Mouse (Mus musculus) stomach, embryonic 15.5 days (tissue): ENCODE results near the gene Ptdss2. TPM values are rescaled to one million over a fixed set of nuclear protein-coding genes. Genes with fewer than 3 reads are reported as not detected.

Source experiments
- ATAC-seq: fragments of 200-750 bp; cut with Nextera tagmentation; 2 replicates; pipeline ENCODE4 v1.8.0; 2017; ENCODE audit warnings: low read depth, moderate number of reproducible peaks, moderate TSS enrichment; ENCODE audit not compliant: insufficient read depth, low FRiP score
- H3K27ac ChIP-seq: fragments of 300-500 bp; sonication (generic); 2 replicates; pipeline ENCODE4 v1.5.1; 2015; ENCODE audit warnings: mild to moderate bottlenecking, inconsistent platforms
- H3K27me3 ChIP-seq: fragments of 300-500 bp; sonication (generic); replicated peaks from 2 replicates; pipeline ENCODE4 v1.6.1; 2015; ENCODE audit warnings: inconsistent platforms
- H3K36me3 ChIP-seq: fragments of 300-500 bp; sonication (generic); 2 replicates; pipeline ENCODE4 v1.6.1; 2015; ENCODE audit warnings: inconsistent platforms
- H3K4me1 ChIP-seq: fragments of 300-500 bp; sonication (generic); 2 replicates; pipeline ENCODE4 v1.6.1; 2015; ENCODE audit warnings: inconsistent platforms
- H3K4me2 ChIP-seq: fragments of 300-500 bp; sonication (generic); 2 replicates; pipeline ENCODE4 v1.6.1; 2015; ENCODE audit warnings: mild to moderate bottlenecking, inconsistent platforms
- H3K4me3 ChIP-seq: fragments of 300-500 bp; sonication (generic); replicated peaks from 2 replicates; pipeline ENCODE4 v1.5.1; 2015; ENCODE audit warnings: inconsistent platforms
- H3K9ac ChIP-seq: fragments of 300-500 bp; sonication (generic); 2 replicates; pipeline ENCODE4 v1.6.1; 2015; ENCODE audit warnings: inconsistent platforms
- H3K9me3 ChIP-seq: fragments of 300-500 bp; sonication (generic); 2 replicates; pipeline ENCODE4 v1.6.1; 2016; ENCODE audit warnings: inconsistent platforms
- WGBS: fragments of 180-500 bp; shearing (Covaris S2); methylation state at CpG from one replicate; pipeline ENCODE4 v1.1.7; 2015; 5-methylcytosine and 5-hydroxymethylcytosine counted together
- polyA plus RNA-seq: library from polyadenylated mRNA; unstranded; fragments of >200 nt; fragmentation: Nextera tagmentation; extraction: Ambion mirVana; gene quantifications from 2 replicates; pipeline ENCODE4 v1.2.1, GENCODE M21; 2015

The Ptdss2 gene
- polyA plus RNA-seq, 1 experiment from 2014 or later: 60.7 TPM

DNA sequence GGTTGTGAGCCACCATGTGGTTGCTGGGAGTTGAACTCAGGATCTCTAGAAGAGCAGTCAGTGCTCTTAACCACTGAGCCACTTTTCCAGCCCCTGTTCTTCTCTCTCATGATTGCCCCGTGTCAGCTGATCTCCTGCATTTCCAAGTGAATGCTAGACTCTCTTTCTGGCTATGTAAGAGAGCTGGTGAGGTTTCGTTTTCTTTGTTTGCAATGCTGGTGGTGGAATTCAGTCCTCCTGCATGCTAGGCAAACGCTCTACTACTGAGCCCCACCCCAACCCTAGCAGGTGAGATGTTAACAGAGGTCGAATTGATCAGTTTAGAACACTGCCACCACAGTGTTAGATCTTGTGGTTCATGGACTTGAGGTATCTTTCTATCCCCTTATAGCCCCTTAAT lies 26.5 kb downstream of the Ptdss2 start:
- Histone ChIP-seq H3K9ac (no peak overlapping the region), H3K4me3 (no peak overlapping the region), H3K9me3 (no peaks in the 10 kb centered on the region), H3K36me3 (peaks cover 18% of the 10 kb centered on the region), H3K4me1 (no peaks in the 10 kb centered on the region), H3K27me3 (no peaks in the 10 kb centered on the region), H3K27ac (no peak overlapping the region), H3K4me2 (no peak overlapping the region)
- WGBS: 56% methylated on average over 4 of the region's 4 CpGs
- no peak for ATAC-seq

DNA sequence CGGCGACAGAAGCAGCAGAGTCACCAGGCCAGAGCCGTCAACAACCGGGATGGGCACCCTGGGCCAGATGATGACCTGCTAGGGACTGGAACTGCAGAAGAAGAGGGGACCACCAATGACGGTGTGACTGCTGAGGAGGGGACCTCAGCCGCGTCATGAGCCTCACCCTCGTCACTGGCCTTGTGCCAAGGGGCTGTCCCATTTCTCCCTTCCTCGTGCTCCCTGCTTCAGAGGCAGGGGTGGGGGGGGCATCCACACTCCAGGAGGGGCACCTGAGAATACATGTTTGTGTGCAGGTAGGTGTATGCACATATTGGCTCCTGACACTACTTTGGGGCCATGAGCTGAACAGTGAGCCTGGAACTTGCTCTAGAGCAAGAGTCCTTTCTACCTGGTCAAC lies 33.2 kb downstream of the Ptdss2 start:
- Histone ChIP-seq H3K36me3 (peaks cover 37% of the 10 kb centered on the region), H3K4me1 (no peaks in the 10 kb centered on the region), H3K27ac (no peak overlapping the region), H3K27me3 (no peaks in the 10 kb centered on the region), H3K9me3 (no peaks in the 10 kb centered on the region), H3K4me3 (no peak overlapping the region), H3K9ac (no peak overlapping the region), H3K4me2 (no peak overlapping the region)
- ATAC-seq: no peak
- 76% methylated on average over 9 of the region's 9 CpGs for WGBS

DNA sequence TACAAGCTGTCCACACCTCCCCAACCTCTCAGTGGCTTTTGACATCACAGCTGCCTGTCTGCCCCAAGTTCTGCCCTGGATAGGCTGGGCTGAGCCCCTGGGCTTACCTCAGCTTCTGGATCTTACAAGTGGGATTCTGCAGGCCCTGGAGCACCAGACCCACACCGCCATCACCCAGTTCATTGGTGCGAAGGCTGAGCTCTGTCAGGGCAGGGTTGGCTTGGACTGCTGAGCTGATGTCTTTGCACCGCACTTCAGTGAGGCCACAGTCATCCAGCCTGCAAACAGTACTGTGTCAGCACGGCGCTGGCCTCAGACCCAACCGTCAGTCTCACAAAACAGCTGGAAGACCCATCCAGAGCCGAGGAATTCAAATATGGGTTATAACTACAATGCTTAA lies 42.2 kb downstream of the Ptdss2 start:
- Histone ChIP-seq H3K9ac (no peak overlapping the region), H3K4me3 (no peak overlapping the region), H3K4me1 (peaks cover 35% of the 10 kb centered on the region), H3K36me3 (peaks cover 49% of the 10 kb centered on the region), H3K27me3 (no peaks in the 10 kb centered on the region), H3K4me2 (0 out of 2 replicates have a peak overlapping the region, but pooled peaks have one; percentile 13), H3K9me3 (no peaks in the 10 kb centered on the region), H3K27ac (peak overlapping the region; percentile 61)
- WGBS: 90% methylated on average over 7 of the region's 7 CpGs
- no peak for ATAC-seq

DNA sequence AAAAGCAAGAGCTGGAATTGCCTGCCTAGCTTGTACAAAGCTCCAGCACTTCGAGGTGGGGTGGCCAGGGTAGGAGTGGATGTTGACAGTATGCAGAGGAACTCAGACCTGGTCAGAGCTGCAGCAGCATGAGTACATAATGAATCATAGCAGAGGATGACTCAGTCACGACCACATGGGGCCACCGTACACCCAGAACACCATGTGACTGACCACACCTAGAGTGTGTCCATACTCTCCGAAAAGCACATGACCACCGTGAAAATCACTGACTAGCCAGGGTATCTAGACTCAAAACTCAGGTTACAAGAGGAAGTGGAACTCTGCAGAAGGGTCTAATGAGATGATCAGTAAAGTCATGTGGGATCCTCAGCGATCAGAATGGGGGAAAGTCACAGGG lies 42.7 kb downstream of the Ptdss2 start:
- Histone ChIP-seq H3K27ac (peak overlapping the region; percentile 61), H3K4me1 (peaks cover 40% of the 10 kb centered on the region), H3K4me2 (0 out of 2 replicates have a peak overlapping the region, but pooled peaks have one; percentile 13), H3K9me3 (no peaks in the 10 kb centered on the region), H3K4me3 (no peak overlapping the region), H3K36me3 (peaks cover 46% of the 10 kb centered on the region), H3K9ac (no peak overlapping the region), H3K27me3 (no peaks in the 10 kb centered on the region)
- 64% methylated on average over 6 of the region's 6 CpGs for WGBS
- peak; percentile 74 for ATAC-seq

DNA sequence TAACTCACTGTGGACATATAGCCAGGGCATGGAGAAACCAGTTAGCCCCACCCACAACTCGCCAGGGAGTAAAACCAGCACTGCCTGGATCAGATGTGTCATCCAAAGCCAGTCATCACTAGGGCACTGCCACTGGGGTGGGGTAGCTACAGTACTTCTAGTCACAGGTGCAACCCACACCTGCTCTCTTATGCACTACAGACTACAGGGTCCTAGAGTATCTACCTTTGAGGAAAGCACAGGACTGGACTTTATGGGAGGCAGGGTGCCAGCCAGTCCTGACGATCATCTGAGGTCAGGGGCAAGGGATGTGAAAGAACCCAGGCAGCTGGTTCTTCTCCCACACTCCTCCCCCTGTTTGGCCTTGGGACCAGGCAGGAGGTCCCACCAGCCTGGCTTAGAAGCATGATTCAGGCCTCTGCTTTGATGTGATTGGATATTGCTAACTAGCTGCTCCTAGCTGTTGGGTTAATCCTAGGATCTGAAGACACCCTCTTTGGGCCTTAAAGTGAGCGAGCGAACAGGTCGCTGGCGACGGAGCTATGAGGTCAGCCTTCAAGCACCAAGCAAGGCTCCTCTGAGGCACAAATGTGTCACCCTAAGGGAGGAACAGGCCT lies 45.8 kb downstream of the Ptdss2 start:
- Histone ChIP-seq H3K9ac (peak overlapping the region; percentile 42; the same call in 1 of the 2 replicates), H3K4me3 (peak overlapping the region; percentile 64), H3K36me3 (peaks cover 20% of the 10 kb centered on the region), H3K4me2 (peak overlapping the region; percentile 66), H3K9me3 (no peaks in the 10 kb centered on the region), H3K27me3 (no peaks in the 10 kb centered on the region), H3K4me1 (peaks cover 41% of the 10 kb centered on the region), H3K27ac (peak overlapping the region; percentile 92)
- peak; percentile 16 for ATAC-seq
- WGBS: 11% methylated on average over 7 of the region's 7 CpGs

DNA sequence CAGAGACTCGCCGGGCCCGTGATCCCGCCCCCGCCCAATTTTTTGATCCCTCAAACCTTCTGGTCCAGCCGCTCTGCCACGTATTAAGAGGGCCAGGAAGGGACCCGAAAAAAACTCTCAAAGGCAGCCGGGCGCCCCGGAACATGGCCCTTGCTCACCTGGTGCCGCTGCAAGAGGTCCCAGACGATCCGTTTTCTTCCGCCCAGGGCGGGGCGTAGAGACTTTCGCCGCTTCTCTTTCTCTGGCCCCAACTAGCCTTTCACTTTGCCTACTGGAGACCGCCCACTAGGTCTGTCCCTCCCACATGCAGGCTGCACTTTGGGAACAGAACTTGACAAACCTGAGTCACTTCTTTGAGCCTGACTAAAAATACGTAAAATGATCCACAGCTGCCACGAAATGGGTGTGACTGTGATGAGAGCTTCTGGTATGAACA lies 46.4 kb downstream of the Ptdss2 start:
- Histone ChIP-seq H3K9me3 (no peaks in the 10 kb centered on the region), H3K4me2 (peak overlapping the region; percentile 66), H3K9ac (peak overlapping the region; percentile 42; the same call in 1 of the 2 replicates), H3K27ac (peak overlapping the region; percentile 92), H3K4me3 (peak overlapping the region; percentile 64), H3K36me3 (peaks cover 15% of the 10 kb centered on the region), H3K27me3 (no peaks in the 10 kb centered on the region), H3K4me1 (peaks cover 45% of the 10 kb centered on the region)
- ATAC-seq: peak; percentile 67
- under 1% methylated on average over 22 of the region's 22 CpGs for WGBS

DNA sequence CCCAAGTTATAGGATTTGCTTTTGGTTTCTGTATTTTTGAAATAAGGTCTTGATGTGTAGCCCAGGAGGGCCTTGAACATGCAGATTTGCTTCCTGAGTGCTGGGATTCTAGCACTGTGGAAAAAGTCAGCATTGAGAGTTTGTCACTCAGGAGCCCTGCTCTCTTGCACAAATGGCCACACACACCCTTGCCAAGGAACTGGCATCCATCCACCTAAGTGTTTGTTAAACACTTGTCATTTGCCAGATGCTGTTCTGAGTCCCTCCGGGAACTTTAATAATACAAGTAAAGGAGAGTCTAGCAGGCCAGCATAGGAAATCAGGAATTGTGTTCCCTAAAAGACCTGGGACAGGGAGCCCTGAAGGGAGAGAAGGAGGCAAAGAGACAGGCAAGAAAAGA lies 47.1 kb downstream of the Ptdss2 start:
- Histone ChIP-seq H3K36me3 (peaks cover 7% of the 10 kb centered on the region; the same call in 1 of the 2 replicates), H3K27me3 (no peaks in the 10 kb centered on the region), H3K4me1 (peaks cover 39% of the 10 kb centered on the region), H3K9ac (no peak overlapping the region), H3K27ac (peak overlapping the region; percentile 92), H3K9me3 (no peaks in the 10 kb centered on the region), H3K4me3 (no peak overlapping the region), H3K4me2 (peak overlapping the region; percentile 66)
- WGBS: 39% methylated on average over 1 of the region's 1 CpGs
- ATAC-seq: no peak

DNA sequence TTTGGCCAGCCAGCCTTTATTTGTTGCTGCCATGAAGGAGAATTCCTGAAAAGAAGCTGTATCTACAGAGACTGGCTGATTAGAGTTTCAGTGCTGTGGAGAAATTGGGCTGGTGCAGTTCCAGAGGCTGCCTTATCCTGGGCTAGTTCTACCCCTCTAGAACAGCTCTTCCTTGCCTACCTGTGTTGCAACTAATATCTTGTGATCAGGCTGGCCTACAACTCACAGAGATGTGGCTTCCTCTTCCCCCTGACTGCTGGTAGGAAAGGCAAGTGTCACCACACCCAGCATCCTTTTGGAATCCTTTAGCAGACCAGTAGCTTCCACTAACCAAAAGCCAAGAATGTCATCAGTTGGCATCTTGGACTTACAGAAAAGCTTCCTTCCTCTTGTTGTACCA lies 47.7 kb downstream of the Ptdss2 start:
- H3K4me2 ChIP-seq: no peak overlapping the region
- peaks cover 36% of the 10 kb centered on the region for H3K4me1 ChIP-seq
- H3K4me3 ChIP-seq: no peak overlapping the region
- ATAC-seq: no peak
- H3K9ac ChIP-seq: no peak overlapping the region
- H3K27me3 ChIP-seq: no peaks in the 10 kb centered on the region
- H3K27ac ChIP-seq: 0 out of 2 replicates have a peak overlapping the region, but pooled peaks have one; percentile 92
- H3K36me3 ChIP-seq: peaks cover 3% of the 10 kb centered on the region; the same call in 1 of the 2 replicates
- H3K9me3 ChIP-seq: no peaks in the 10 kb centered on the region

DNA sequence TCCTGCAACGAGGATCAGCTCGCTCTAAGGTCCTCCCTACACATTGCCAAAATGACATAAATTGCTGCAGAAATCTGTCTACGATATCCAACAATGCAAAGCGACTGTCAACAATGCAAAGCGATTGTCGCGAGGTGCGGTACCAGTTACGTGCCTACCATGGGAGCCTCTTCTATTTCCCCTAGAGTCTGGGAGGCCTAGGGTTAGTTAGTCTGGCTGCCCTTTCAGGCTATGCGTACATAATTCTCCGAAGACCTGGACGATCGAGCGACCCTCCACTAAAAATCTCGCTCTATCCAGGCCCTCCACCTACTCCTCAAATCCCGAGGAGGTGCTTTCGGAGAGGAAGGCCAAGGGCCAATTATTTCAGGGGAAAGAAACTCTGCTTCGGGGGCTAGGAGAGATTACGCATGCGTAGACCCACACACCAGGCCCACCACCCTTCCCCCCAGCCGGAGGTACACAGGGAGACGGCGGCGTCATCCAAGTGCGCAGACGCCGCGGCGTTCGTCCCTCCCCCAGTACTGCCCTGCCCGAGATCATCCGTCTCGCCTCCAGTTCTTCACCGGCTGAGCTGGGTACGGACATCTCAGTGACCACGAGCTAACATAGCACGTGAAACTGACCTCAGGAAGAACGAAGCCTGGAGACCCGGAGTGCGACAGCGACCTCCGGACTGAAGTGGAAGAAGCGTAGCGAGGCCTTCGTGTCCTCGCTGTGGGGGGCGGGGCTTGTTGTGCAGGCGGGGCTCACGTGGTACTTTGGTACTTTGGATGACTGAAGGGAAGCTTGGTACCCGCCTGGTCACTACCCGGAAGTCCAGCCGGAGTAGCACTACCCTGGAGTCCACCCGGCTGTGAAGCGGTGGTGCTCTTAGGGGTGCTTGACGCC lies 50.2 kb downstream of the Ptdss2 start, which contains the start of gene Rnh1:
Gene Rnh1, minus strand, starts transcription at position 742 of the 891 bp plus-strand sequence.
- peak within 1 kb of the TSS; percentile 92 for H3K27ac ChIP-seq
- WGBS: 2% methylated on average over 55 of the region's 55 CpGs

DNA sequence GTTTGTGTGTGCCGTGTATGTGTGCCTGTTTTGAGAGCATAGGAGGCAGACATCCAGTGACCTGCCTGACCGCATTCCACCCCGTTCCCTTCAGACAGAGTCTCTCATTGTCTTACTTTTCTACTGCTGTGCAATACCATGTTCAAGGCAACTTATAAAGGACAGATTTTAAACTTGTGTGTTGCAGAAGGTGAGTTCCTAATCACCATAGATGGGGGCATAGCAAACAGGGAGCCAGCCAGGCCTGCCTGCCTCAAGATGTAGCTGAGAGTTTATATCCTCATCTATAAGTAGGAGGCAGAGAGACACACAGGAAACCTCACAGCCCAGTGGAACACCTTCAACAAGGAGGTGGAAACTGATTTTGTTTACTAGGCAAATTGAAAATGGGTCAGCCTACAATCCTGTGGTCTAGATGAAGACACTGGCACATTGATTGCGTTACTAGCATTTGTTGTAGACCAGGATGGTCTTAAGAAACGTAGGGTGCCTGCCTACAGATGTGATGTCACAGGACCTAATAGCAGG lies 51.2 kb downstream of the Ptdss2 start:
- Histone ChIP-seq H3K9me3 (no peaks in the 10 kb centered on the region), H3K27ac (peak overlapping the region; percentile 92), H3K36me3 (no peaks in the 10 kb centered on the region), H3K4me3 (peak overlapping the region; percentile 52), H3K9ac (peak overlapping the region; percentile 47; the same call in 1 of the 2 replicates), H3K4me1 (peaks cover 19% of the 10 kb centered on the region), H3K4me2 (peak overlapping the region; percentile 71), H3K27me3 (no peaks in the 10 kb centered on the region)
- WGBS: 67% methylated on average over 5 of the region's 5 CpGs
- ATAC-seq: no peak

More for the DNA sequence above, 50.2 kb downstream of the Ptdss2 start, which contains the start of gene Rnh1:
- ATAC-seq: peak; percentile 91
- no peaks in the 10 kb centered on the region for H3K9me3 ChIP-seq
- H3K4me3 ChIP-seq: peak within 1 kb of the TSS; percentile 52
- H3K4me2 ChIP-seq: peak within 1 kb of the TSS; percentile 71
- no peaks in the 10 kb centered on the region for H3K27me3 ChIP-seq
- H3K4me1 ChIP-seq: peaks cover 29% of the 10 kb centered on the region
- H3K9ac ChIP-seq: peak within 1 kb of the TSS; percentile 47
- H3K36me3 ChIP-seq: no peaks in the 10 kb centered on the region

DNA sequence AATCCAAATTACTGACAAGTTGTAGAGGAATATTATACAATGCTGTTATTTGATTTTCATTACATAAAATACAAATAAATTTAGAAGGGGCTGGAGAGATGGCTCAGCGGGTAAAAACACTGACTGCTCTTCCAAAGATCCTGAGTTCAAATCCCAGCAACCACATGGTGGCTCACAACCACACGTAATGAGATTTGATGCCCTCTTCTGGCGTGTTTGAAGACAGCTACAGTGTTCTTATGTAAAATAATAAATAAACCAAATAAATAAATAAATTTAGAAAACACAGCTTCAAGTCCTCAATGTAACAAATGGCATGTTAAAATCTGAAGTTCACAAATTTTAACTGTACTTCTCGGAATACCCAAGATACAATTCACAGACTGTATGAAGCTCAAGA lies 52.9 kb downstream of the Ptdss2 start:
- peaks cover 6% of the 10 kb centered on the region; the same call in 1 of the 2 replicates for H3K4me1 ChIP-seq
- no peak overlapping the region for H3K4me3 ChIP-seq
- H3K9me3 ChIP-seq: no peaks in the 10 kb centered on the region
- H3K27ac ChIP-seq: no peak overlapping the region
- no peak overlapping the region for H3K9ac ChIP-seq
- no peak overlapping the region for H3K4me2 ChIP-seq
- ATAC-seq: no peak
- H3K36me3 ChIP-seq: no peaks in the 10 kb centered on the region
- H3K27me3 ChIP-seq: no peaks in the 10 kb centered on the region
- 84% methylated on average over 4 of the region's 4 CpGs for WGBS
